Mouse (Mus musculus): ENCODE measurements around the gene Zfp664. TPM values are rescaled to one million over a fixed set of nuclear protein-coding genes. Genes with fewer than 3 reads are reported as not detected.

The Zfp664 gene
- polyA plus RNA-seq, 1 experiment = 1.0 TPM

GRCm38 (mm10) chr5:124930603-124931002 lies 68.1 kb downstream of the Zfp664 start:
- no peaks in the 10 kb centered on the region for H3K36me3 ChIP-seq (ENCODE audit: control insufficient read depth)
- no peaks in the 10 kb centered on the region for H3K4me1 ChIP-seq (ENCODE audit: control insufficient read depth)
- peaks cover 4% of the 10 kb centered on the region; the same call in 1 of the 2 replicates for H3K9me3 ChIP-seq (ENCODE audit: control insufficient read depth, low read length)
- H3K27me3 ChIP-seq (ENCODE audit: control insufficient read depth) = no peaks in the 10 kb centered on the region
- TF ChIP-seq TAL1 (IDR thresholded peaks at IDR 0.05; ENCODE audit: low read length) = no peak
- no peak overlapping the region for H3K4me3 ChIP-seq (replicated peaks)

GRCm38 (mm10) chr5:124931076-124931475 lies 68.6 kb downstream of the Zfp664 start:
- peaks cover 4% of the 10 kb centered on the region; the same call in 1 of the 2 replicates for H3K9me3 ChIP-seq (ENCODE audit: control insufficient read depth, low read length)
- TF ChIP-seq TAL1 (IDR thresholded peaks at IDR 0.05; ENCODE audit: low read length) (no peak), GATA1 (IDR thresholded peaks at IDR 0.05; ENCODE audit: low read length) (no peak)
- H3K4me3 ChIP-seq (replicated peaks) = no peak overlapping the region
- no peaks in the 10 kb centered on the region for H3K4me1 ChIP-seq (ENCODE audit: control insufficient read depth)
- H3K36me3 ChIP-seq (ENCODE audit: control insufficient read depth) = no peaks in the 10 kb centered on the region
- no peaks in the 10 kb centered on the region for H3K27me3 ChIP-seq (ENCODE audit: control insufficient read depth)

GRCm38 (mm10) chr5:124934558-124934957 lies 72.1 kb downstream of the Zfp664 start:
- no peaks in the 10 kb centered on the region for H3K27me3 ChIP-seq (ENCODE audit: control insufficient read depth)

GRCm38 (mm10) chr5:124943181-124943792 lies 80.8 kb downstream of the Zfp664 start:
- H3K36me3 ChIP-seq (ENCODE audit: control insufficient read depth) = no peaks in the 10 kb centered on the region
- H3K4me1 ChIP-seq (ENCODE audit: control insufficient read depth) = no peaks in the 10 kb centered on the region
- H3K4me3 ChIP-seq (replicated peaks) = no peak overlapping the region
- no peaks in the 10 kb centered on the region for H3K9me3 ChIP-seq (ENCODE audit: control insufficient read depth, low read length)
- no peak for TF ChIP-seq GATA1 (IDR thresholded peaks at IDR 0.05; ENCODE audit: low read length)
- no peak for TF ChIP-seq TAL1 (IDR thresholded peaks at IDR 0.05; ENCODE audit: low read length)
- H3K27me3 ChIP-seq (ENCODE audit: control insufficient read depth) = no peaks in the 10 kb centered on the region

More at GRCm38 (mm10) chr5:124934558-124934957, 72.1 kb downstream of the Zfp664 start:
- no peaks in the 10 kb centered on the region for H3K4me1 ChIP-seq (ENCODE audit: control insufficient read depth)
- no peaks in the 10 kb centered on the region; the same call in 1 of the 2 replicates for H3K9me3 ChIP-seq (ENCODE audit: control insufficient read depth, low read length)
- H3K36me3 ChIP-seq (ENCODE audit: control insufficient read depth) = no peaks in the 10 kb centered on the region
- H3K4me3 ChIP-seq (replicated peaks) = no peak overlapping the region
- TF ChIP-seq TAL1 (IDR thresholded peaks at IDR 0.05; ENCODE audit: low read length) (no peak), GATA1 (IDR thresholded peaks at IDR 0.05; ENCODE audit: low read length) (no peak)

GRCm38 (mm10) chr5:124943793-124944383 lies 81.4 kb downstream of the Zfp664 start:
- Histone ChIP-seq H3K4me3 (replicated peaks) (no peak overlapping the region), H3K4me1 (ENCODE audit: control insufficient read depth) (no peaks in the 10 kb centered on the region), H3K36me3 (ENCODE audit: control insufficient read depth) (no peaks in the 10 kb centered on the region), H3K27me3 (ENCODE audit: control insufficient read depth) (no peaks in the 10 kb centered on the region), H3K9me3 (ENCODE audit: control insufficient read depth, low read length) (no peaks in the 10 kb centered on the region)
- TF ChIP-seq GATA1 (IDR thresholded peaks at IDR 0.05; ENCODE audit: low read length) (no peak), TAL1 (IDR thresholded peaks at IDR 0.05; ENCODE audit: low read length) (no peak)

- Histone ChIP-seq H3K36me3 (ENCODE audit: control insufficient read depth) (no peaks in the 10 kb centered on the region), H3K4me3 (replicated peaks) (no peak overlapping the region), H3K27me3 (ENCODE audit: control insufficient read depth) (no peaks in the 10 kb centered on the region), H3K4me1 (ENCODE audit: control insufficient read depth) (no peaks in the 10 kb centered on the region), H3K9me3 (ENCODE audit: control insufficient read depth, low read length) (no peaks in the 10 kb centered on the region)
- TF ChIP-seq GATA1 (IDR thresholded peaks at IDR 0.05; ENCODE audit: low read length) = no peak
- no peak for TF ChIP-seq TAL1 (IDR thresholded peaks at IDR 0.05; ENCODE audit: low read length)
Measured at GRCm38 (mm10) chr5:124944384-124944783, 81.9 kb downstream of the Zfp664 start.

GRCm38 (mm10) chr5:124945046-124945445 lies 82.6 kb downstream of the Zfp664 start:
- TF ChIP-seq TAL1 (IDR thresholded peaks at IDR 0.05; ENCODE audit: low read length) (no peak), GATA1 (IDR thresholded peaks at IDR 0.05; ENCODE audit: low read length) (no peak)
- no peaks in the 10 kb centered on the region for H3K36me3 ChIP-seq (ENCODE audit: control insufficient read depth)
- H3K9me3 ChIP-seq (ENCODE audit: control insufficient read depth, low read length) = no peaks in the 10 kb centered on the region
- no peak overlapping the region for H3K4me3 ChIP-seq (replicated peaks)
- no peaks in the 10 kb centered on the region for H3K4me1 ChIP-seq (ENCODE audit: control insufficient read depth)
- no peaks in the 10 kb centered on the region for H3K27me3 ChIP-seq (ENCODE audit: control insufficient read depth)

- TF ChIP-seq GATA1 (IDR thresholded peaks at IDR 0.05; ENCODE audit: low read length) (no peak), TAL1 (IDR thresholded peaks at IDR 0.05; ENCODE audit: low read length) (no peak)
- no peaks in the 10 kb centered on the region for H3K4me1 ChIP-seq (ENCODE audit: control insufficient read depth)
- H3K36me3 ChIP-seq (ENCODE audit: control insufficient read depth) = no peaks in the 10 kb centered on the region
- no peak overlapping the region for H3K4me3 ChIP-seq (replicated peaks)
- no peaks in the 10 kb centered on the region for H3K27me3 ChIP-seq (ENCODE audit: control insufficient read depth)
- H3K9me3 ChIP-seq (ENCODE audit: control insufficient read depth, low read length) = no peaks in the 10 kb centered on the region
Measured at GRCm38 (mm10) chr5:124950623-124951278, 88.3 kb downstream of the Zfp664 start.

- Histone ChIP-seq H3K36me3 (ENCODE audit: control insufficient read depth) (no peaks in the 10 kb centered on the region), H3K4me1 (ENCODE audit: control insufficient read depth) (no peaks in the 10 kb centered on the region), H3K9me3 (ENCODE audit: control insufficient read depth, low read length) (no peaks in the 10 kb centered on the region), H3K27me3 (ENCODE audit: control insufficient read depth) (no peaks in the 10 kb centered on the region), H3K4me3 (replicated peaks) (no peak overlapping the region)
- TF ChIP-seq GATA1 (IDR thresholded peaks at IDR 0.05; ENCODE audit: low read length) (no peak), TAL1 (IDR thresholded peaks at IDR 0.05; ENCODE audit: low read length) (no peak)
Measured at GRCm38 (mm10) chr5:124951333-124951732, 88.8 kb downstream of the Zfp664 start.

Other genes starting within 250 kb of the Zfp664 start
- gene Atp6v0a2, start 234.1 kb upstream of the Zfp664 start, polyA plus RNA-seq (2012) = 0.63 and 0.65 TPM in 2 replicates
- gene Dnah10, start 137.6 kb upstream of the Zfp664 start, polyA plus RNA-seq (2012) = 0.04 and 0.09 TPM in 2 replicates
- 0.10 and 0.12 TPM in 2 replicates for gene Ccdc92, start 267 bp upstream of the Zfp664 start, polyA plus RNA-seq (2012)
- gene Rflna, start 140.5 kb downstream of the Zfp664 start, polyA plus RNA-seq (2012) = 0.02 TPM in 1 of 2 replicates, not detected in the other